ENCODE assay signal across 7 mouse cellular contexts in the genomic region with DNA sequence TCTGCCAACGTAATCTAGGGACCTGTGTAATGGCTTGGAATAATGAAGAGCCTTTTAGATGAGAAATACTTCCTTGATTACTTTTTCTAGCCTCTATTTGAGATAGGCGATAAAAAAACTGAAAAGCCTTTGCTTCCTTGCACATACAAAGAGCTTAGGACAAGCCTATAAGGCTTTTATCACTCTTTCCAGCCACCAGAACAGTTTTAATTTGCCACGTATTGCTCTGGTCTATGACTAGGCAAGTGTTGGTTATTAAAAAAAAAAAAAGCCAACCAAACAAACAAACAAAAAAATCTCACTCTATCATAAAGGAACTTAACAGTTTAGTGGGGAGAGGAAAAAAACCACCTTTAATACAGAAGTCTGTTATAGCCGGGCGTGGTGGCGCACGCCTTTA. TPM values are rescaled to one million over a fixed set of nuclear protein-coding genes. Genes with fewer than 3 reads are reported as not detected.
A peak's percentile ranks its signal among the peaks of the same experiment; 100 is the strongest.
DNase-seq lines count a peak whose midpoint lies in the region; ATAC-seq and TF ChIP-seq lines count a peak whose summit lies in the region.

No protein-coding gene starts in this region.

- no peak overlapping the region for H3K9ac ChIP-seq in lung, embryonic 15.5 days
- no peak overlapping the region for H3K9ac ChIP-seq in forebrain, embryonic 14.5 days (ENCODE audit: low read length)
- H3K9ac ChIP-seq in limb, embryonic 12.5 days (replicated peaks), result no peak overlapping the region

- peak overlapping the region; percentile 99 for H3K27ac ChIP-seq in lung, embryonic 15.5 days
- H3K27ac ChIP-seq in forebrain, embryonic 14.5 days (ENCODE audit: low read depth, low read length), result no peak overlapping the region; the same call in 1 of the 2 replicates
- H3K27ac ChIP-seq in limb, embryonic 12.5 days, result peak overlapping the region; percentile 100
- peak overlapping the region; percentile 35; the same call in 1 of the 2 replicates for H3K27ac ChIP-seq in small intestine, adult 2 months (ENCODE audit: insufficient read depth, low read depth, low read length)

- no peaks in the 10 kb centered on the region for H3K27me3 ChIP-seq in lung, embryonic 15.5 days
- no peaks in the 10 kb centered on the region for H3K27me3 ChIP-seq in forebrain, embryonic 14.5 days (replicated peaks; ENCODE audit: control insufficient read depth, insufficient read depth, low read length)
- no peaks in the 10 kb centered on the region for H3K27me3 ChIP-seq in limb, embryonic 12.5 days
- no peaks in the 10 kb centered on the region for H3K27me3 ChIP-seq in small intestine, adult 2 months (ENCODE audit: control insufficient read depth, insufficient read depth, low read length)

- peaks cover 25% of the 10 kb centered on the region for H3K4me1 ChIP-seq in lung, embryonic 15.5 days
- peaks cover 10% of the 10 kb centered on the region for H3K4me1 ChIP-seq in forebrain, embryonic 14.5 days (ENCODE audit: control insufficient read depth, insufficient read depth, low read length)
- peaks cover 23% of the 10 kb centered on the region for H3K4me1 ChIP-seq in limb, embryonic 12.5 days (replicated peaks)
- peaks cover 15% of the 10 kb centered on the region; the same call in 1 of the 2 replicates for H3K4me1 ChIP-seq in small intestine, adult 2 months (ENCODE audit: control insufficient read depth, insufficient read depth, insufficient read length, low read length)

- no peak for DNase-seq in lung, adult 18-20 months
- DNase-seq in forebrain, embryonic 14.5 days (ENCODE audit: low spot score), result no peak
- DNase-seq in frontal cortex, postnatal 14 days (ENCODE audit: low spot score in 2 of 2), result no peak
- no peak for DNase-seq in layer of hippocampus, adult 9-10 months (ENCODE audit: low spot score)

- H3K9me3 ChIP-seq in lung, embryonic 15.5 days, result no peaks in the 10 kb centered on the region
- H3K9me3 ChIP-seq in forebrain, embryonic 14.5 days (replicated peaks; ENCODE audit: control insufficient read depth, low read length), result peaks cover 5% of the 10 kb centered on the region
- H3K9me3 ChIP-seq in limb, embryonic 12.5 days, result 0 out of 2 replicates have a peak, but pooled peaks cover 4% of the 10 kb centered on the region

- H3K4me3 ChIP-seq in lung, embryonic 15.5 days, result peak overlapping the region; percentile 88; the same call in 1 of the 2 replicates
- H3K4me3 ChIP-seq in forebrain, embryonic 14.5 days (ENCODE audit: low read depth, low read length), result peak overlapping the region; percentile 92; the same call in 1 of the 2 replicates
- H3K4me3 ChIP-seq in limb, embryonic 12.5 days (replicated peaks), result no peak overlapping the region
- H3K4me3 ChIP-seq in small intestine, adult 2 months (ENCODE audit: low read depth, low read length), result no peak overlapping the region

- H3K36me3 ChIP-seq in lung, embryonic 15.5 days, result no peaks in the 10 kb centered on the region
- H3K36me3 ChIP-seq in forebrain, embryonic 14.5 days (ENCODE audit: control insufficient read depth, insufficient read depth, low read length), result no peaks in the 10 kb centered on the region
- H3K36me3 ChIP-seq in limb, embryonic 12.5 days, result no peaks in the 10 kb centered on the region; the same call in 1 of the 2 replicates
- no peaks in the 10 kb centered on the region for H3K36me3 ChIP-seq in small intestine, adult 2 months (ENCODE audit: control insufficient read depth, insufficient read depth, low read length)

- TF ChIP-seq POLR2A in small intestine, adult 2 months (IDR thresholded peaks at IDR 0.05; ENCODE audit: low read depth, low read length), result no peak

- TF ChIP-seq CTCF in small intestine, adult 2 months (IDR thresholded peaks at IDR 0.05; ENCODE audit: extremely low read depth, insufficient read length, insufficient replicate concordance, low read depth, low read length), result no peak

- peak overlapping the region; percentile 64 for H3K4me2 ChIP-seq in lung, embryonic 15.5 days
- H3K4me2 ChIP-seq in forebrain, embryonic 14.5 days (ENCODE audit: low read length), result peak overlapping the region; percentile 62
- peak overlapping the region; percentile 72 for H3K4me2 ChIP-seq in limb, embryonic 12.5 days

- WGBS in lung, embryonic 15.5 days, result 83% methylated on average over 7 of the region's 7 CpGs
- 79% methylated on average over 7 of the region's 7 CpGs for WGBS in forebrain, embryonic 14.5 days
- 92% methylated on average over 7 of the region's 7 CpGs for WGBS in limb, embryonic 12.5 days
- WGBS in small intestine, adult 2 months, result 49% methylated on average over 7 of the region's 7 CpGs

- no peak for ATAC-seq in lung, embryonic 15.5 days (ENCODE audit: borderline replicate concordance, extremely low read depth, low FRiP score, low TSS enrichment)
- no peak for ATAC-seq in forebrain, embryonic 14.5 days
- no peak for ATAC-seq in limb, embryonic 12.5 days (ENCODE audit: insufficient number of reproducible peaks, insufficient read depth, low FRiP score, low TSS enrichment, low read depth)

RNA-seq across cellular contexts. Expression of a gene that starts 1.2 kb away (rescaled TPM):
- polyA plus RNA-seq in lung, embryonic 15.5 days (2015; fragmentation: Nextera tagmentation; extraction: Ambion mirVana), result 20.5 and 20.9 TPM in 2 replicates
- 18.2 and 21.3 TPM in 2 replicates for polyA plus RNA-seq in forebrain, embryonic 14.5 days (2014; fragmentation: Nextera tagmentation; extraction: Ambion mirVana)
- 25.2 and 25.9 TPM in 2 replicates for polyA plus RNA-seq in limb, embryonic 12.5 days (2016; fragmentation: Nextera tagmentation; extraction: Ambion mirVana)
- polyA plus RNA-seq in small intestine, adult 2 months (2012; rRNA removed), result 9.1 and 16.0 TPM in 2 replicates

RNA-seq across cellular contexts. Expression of a gene that starts 32.4 kb away (rescaled TPM):
- 86.0 and 88.3 TPM in 2 replicates for polyA plus RNA-seq in lung, embryonic 15.5 days (2015; fragmentation: Nextera tagmentation; extraction: Ambion mirVana)
- 111 and 112 TPM in 2 replicates for polyA plus RNA-seq in forebrain, embryonic 14.5 days (2014; fragmentation: Nextera tagmentation; extraction: Ambion mirVana)
- 96.5 and 96.7 TPM in 2 replicates for polyA plus RNA-seq in limb, embryonic 12.5 days (2016; fragmentation: Nextera tagmentation; extraction: Ambion mirVana)
- polyA plus RNA-seq in small intestine, adult 2 months (2012; rRNA removed), result 12.9 and 36.3 TPM in 2 replicates

Comparison
In these comparisons a context has a peak if more than half of its experiments do, and no peak if none do; other contexts are left out.
1. H3K4me3 ChIP-seq: peak in lung, embryonic 15.5 days (single experiment) and forebrain, embryonic 14.5 days (single experiment); none in limb, embryonic 12.5 days (single experiment) and small intestine, adult 2 months (single experiment).
2. Peak in every context shown above with its lines, with median percentiles within 50 percentile points of each other: H3K4me2 ChIP-seq.